Mouse (Mus musculus) heart, postnatal 0 days (tissue): Measurements from ENCODE around the gene Cnksr3.

Source experiments
- CTCF ChIP-seq: IDR thresholded peaks from 2 replicates; pipeline ENCODE4 v1.5.1; 2016; ENCODE audit warnings: antibody characterized with exemption, control low read depth, low read depth
- EP300 ChIP-seq: IDR thresholded peaks from 2 replicates; pipeline ENCODE4 v1.6.1; 2016; ENCODE audit warnings: antibody characterized with exemption, low read depth

GRCm38 (mm10) chr10:7234601-7235000 lies 22.6 kb upstream of the Cnksr3 start:
- TF ChIP-seq CTCF (no peak), EP300 (no peak)
